Mouse (Mus musculus) embryonic facial prominence, embryonic 14.5 days (tissue): ENCODE results near the gene Hoxa6. TPM values are rescaled to one million over a fixed set of nuclear protein-coding genes. Genes with fewer than 3 reads are reported as not detected.

ENCODE experiments used
- ATAC-seq: fragments of 200-750 bp; cut with Nextera tagmentation; 2 replicates; pipeline ENCODE4 v1.8.0; 2017; ENCODE audit warnings: low read depth, moderate number of reproducible peaks, moderate TSS enrichment
- DNase-seq: peaks from one replicate; pipeline ENCODE4 v3.0.0-alpha.2; 2015; ENCODE audit warnings: low spot score
- H3K27ac ChIP-seq: fragments of 300-500 bp; sonication (generic); replicated peaks from 2 replicates; pipeline ENCODE4 v1.5.1; 2014; ENCODE audit warnings: low read depth, mild to moderate bottlenecking, low read length, moderate library complexity
- H3K27me3 ChIP-seq: fragments of 300-500 bp; sonication (generic); replicated peaks from 2 replicates; pipeline ENCODE4 v1.6.1; 2014; ENCODE audit warnings: low read length; ENCODE audit not compliant: control insufficient read depth, insufficient read depth
- H3K36me3 ChIP-seq: fragments of 300-500 bp; sonication (generic); 2 replicates; pipeline ENCODE4 v1.6.1; 2014; ENCODE audit warnings: low read length, mixed read lengths; ENCODE audit not compliant: control insufficient read depth, insufficient read depth
- H3K4me1 ChIP-seq: fragments of 300-500 bp; sonication (generic); 2 replicates; pipeline ENCODE4 v1.6.1; 2014; ENCODE audit warnings: antibody characterized with exemption, low read length; ENCODE audit not compliant: control insufficient read depth, insufficient read depth
- H3K4me2 ChIP-seq: fragments of 300-500 bp; sonication (generic); 2 replicates; pipeline ENCODE4 v1.6.1; 2014; ENCODE audit warnings: low read depth, mild to moderate bottlenecking, low read length, moderate library complexity, mixed read lengths
- H3K4me3 ChIP-seq: fragments of 300-500 bp; sonication (generic); 2 replicates; pipeline ENCODE4 v1.5.1; 2014; ENCODE audit warnings: low read depth, mild to moderate bottlenecking, low read length
- H3K9ac ChIP-seq: fragments of 300-500 bp; sonication (generic); 2 replicates; pipeline ENCODE4 v1.6.1; 2014; ENCODE audit warnings: low read depth, mild to moderate bottlenecking, low read length, moderate library complexity, mixed read lengths
- H3K9me3 ChIP-seq: fragments of 300-500 bp; sonication (generic); 2 replicates; pipeline ENCODE4 v1.6.1; 2016; ENCODE audit warnings: low read length; ENCODE audit not compliant: control insufficient read depth
- WGBS: fragments of 180-500 bp; shearing (Covaris S2); extraction: QIAGEN DNeasy Blood & Tissue Kit; methylation state at CpG from one replicate; pipeline ENCODE4 v1.1.7; 2014; 5-methylcytosine and 5-hydroxymethylcytosine counted together
- polyA plus RNA-seq: library from polyadenylated mRNA; unstranded; fragments of >200 nt; fragmentation: Nextera tagmentation; extraction: Ambion mirVana; gene quantifications from 2 replicates; pipeline ENCODE4 v1.2.1, GENCODE M21; 2014

Hoxa6 gene
- polyA plus RNA-seq, 1 experiment from 2014 or later = not detected

GRCm38 (mm10) chr6:52175864-52176263 is 32.7 kb downstream of the Hoxa6 start:
- peaks cover 98% of the 10 kb centered on the region for H3K27me3 ChIP-seq
- H3K9ac ChIP-seq = peak overlapping the region; percentile 57
- no peak for DNase-seq
- H3K9me3 ChIP-seq = no peaks in the 10 kb centered on the region
- ATAC-seq = 0 out of 2 replicates have a peak, but pooled peaks have one; percentile 14
- H3K4me1 ChIP-seq = no peaks in the 10 kb centered on the region
- peak overlapping the region; percentile 30 for H3K4me3 ChIP-seq
- H3K27ac ChIP-seq = no peak overlapping the region; the same call in 1 of the 2 replicates
- H3K36me3 ChIP-seq = no peaks in the 10 kb centered on the region
- WGBS = 0% methylated on average over 13 of the region's 35 CpGs
- H3K4me2 ChIP-seq = peak overlapping the region; percentile 36

- H3K27ac ChIP-seq = no peak overlapping the region; the same call in 1 of the 2 replicates
- H3K4me3 ChIP-seq = peak overlapping the region; percentile 30
- ATAC-seq = peak; percentile 20; the same call in 1 of the 2 replicates
- peak overlapping the region; percentile 36 for H3K4me2 ChIP-seq
- no peak for DNase-seq
- no peaks in the 10 kb centered on the region for H3K9me3 ChIP-seq
- H3K4me1 ChIP-seq = no peaks in the 10 kb centered on the region
- 2% methylated on average over 22 of the region's 41 CpGs for WGBS
- H3K9ac ChIP-seq = peak overlapping the region; percentile 57
- no peaks in the 10 kb centered on the region for H3K36me3 ChIP-seq
- H3K27me3 ChIP-seq = peaks cover 99% of the 10 kb centered on the region
These were observed 33.4 kb downstream of the Hoxa6 start for GRCm38 (mm10) chr6:52174968-52175751.

GRCm38 (mm10) chr6:52173648-52174047 is 34.9 kb downstream of the Hoxa6 start:
- peaks cover 94% of the 10 kb centered on the region for H3K27me3 ChIP-seq
- DNase-seq (no peak), ATAC-seq (no peak)
- H3K27ac ChIP-seq = no peak overlapping the region
- no peaks in the 10 kb centered on the region for H3K9me3 ChIP-seq
- H3K4me1 ChIP-seq = no peaks in the 10 kb centered on the region
- peak overlapping the region; percentile 50; the same call in 1 of the 2 replicates for H3K4me2 ChIP-seq
- H3K36me3 ChIP-seq = no peaks in the 10 kb centered on the region
- H3K4me3 ChIP-seq = no peak overlapping the region
- WGBS = 5% methylated on average over 4 of the region's 4 CpGs
- H3K9ac ChIP-seq = no peak overlapping the region

GRCm38 (mm10) chr6:52172501-52172900 is 36.0 kb downstream of the Hoxa6 start:
- no peak overlapping the region; the same call in 1 of the 2 replicates for H3K27ac ChIP-seq
- H3K9me3 ChIP-seq = no peaks in the 10 kb centered on the region
- no peaks in the 10 kb centered on the region for H3K4me1 ChIP-seq
- peaks cover 95% of the 10 kb centered on the region for H3K27me3 ChIP-seq
- WGBS = under 1% methylated on average over 34 of the region's 35 CpGs
- ATAC-seq (peak; percentile 63; the same call in 1 of the 2 replicates), DNase-seq (peak; percentile 72)
- H3K36me3 ChIP-seq = no peaks in the 10 kb centered on the region
- peak overlapping the region; percentile 28 for H3K4me3 ChIP-seq
- peak overlapping the region; percentile 49; the same call in 1 of the 2 replicates for H3K9ac ChIP-seq
- H3K4me2 ChIP-seq = peak overlapping the region; percentile 50

GRCm38 (mm10) chr6:52171938-52172337 is 36.6 kb downstream of the Hoxa6 start:
- Histone ChIP-seq H3K36me3 (no peaks in the 10 kb centered on the region), H3K9ac (peak overlapping the region; percentile 49; the same call in 1 of the 2 replicates), H3K9me3 (no peaks in the 10 kb centered on the region), H3K4me2 (peak overlapping the region; percentile 50), H3K27ac (no peak overlapping the region; the same call in 1 of the 2 replicates), H3K4me3 (peak overlapping the region; percentile 28), H3K27me3 (peaks cover 95% of the 10 kb centered on the region), H3K4me1 (no peaks in the 10 kb centered on the region)
- WGBS = 7% methylated on average over 3 of the region's 7 CpGs
- DNase-seq = no peak
- ATAC-seq = no peak

- DNase-seq (no peak), ATAC-seq (no peak)
- Histone ChIP-seq H3K36me3 (no peaks in the 10 kb centered on the region), H3K27ac (no peak overlapping the region), H3K27me3 (peaks cover 95% of the 10 kb centered on the region), H3K9me3 (no peaks in the 10 kb centered on the region), H3K4me3 (no peak overlapping the region), H3K4me2 (peak overlapping the region; percentile 99; the same call in 1 of the 2 replicates), H3K4me1 (no peaks in the 10 kb centered on the region), H3K9ac (no peak overlapping the region)
- WGBS = 8% methylated on average over 4 of the region's 4 CpGs
These were observed 37.2 kb downstream of the Hoxa6 start for GRCm38 (mm10) chr6:52171331-52171730.

DNA sequence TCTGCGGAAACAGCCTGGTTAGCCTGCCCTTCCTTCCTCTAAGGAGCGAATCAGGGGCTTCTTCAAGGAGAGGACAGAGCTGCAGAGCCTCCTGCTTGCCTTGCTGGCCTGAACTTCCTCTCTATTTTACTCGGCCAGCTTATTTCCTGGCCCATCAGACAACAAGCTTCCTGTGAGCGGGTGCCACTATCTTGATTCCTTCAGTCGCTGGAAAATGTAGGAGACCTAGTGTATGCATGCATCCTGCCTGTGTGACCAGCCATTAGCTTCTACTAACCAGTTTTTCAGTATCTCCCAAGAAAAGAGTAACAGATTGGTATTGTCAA is 37.7 kb downstream of the Hoxa6 start:
- peak overlapping the region; percentile 33; the same call in 1 of the 2 replicates for H3K27ac ChIP-seq
- no peak overlapping the region for H3K4me3 ChIP-seq
- no peak for ATAC-seq
- DNase-seq = no peak
- 0 out of 2 replicates have a peak overlapping the region, but pooled peaks have one; percentile 26 for H3K9ac ChIP-seq
- H3K36me3 ChIP-seq = no peaks in the 10 kb centered on the region
- H3K9me3 ChIP-seq = no peaks in the 10 kb centered on the region
- H3K4me1 ChIP-seq = no peaks in the 10 kb centered on the region
- H3K27me3 ChIP-seq = peaks cover 95% of the 10 kb centered on the region
- peak overlapping the region; percentile 99; the same call in 1 of the 2 replicates for H3K4me2 ChIP-seq
- 13% methylated on average over 5 of the region's 5 CpGs for WGBS

DNA sequence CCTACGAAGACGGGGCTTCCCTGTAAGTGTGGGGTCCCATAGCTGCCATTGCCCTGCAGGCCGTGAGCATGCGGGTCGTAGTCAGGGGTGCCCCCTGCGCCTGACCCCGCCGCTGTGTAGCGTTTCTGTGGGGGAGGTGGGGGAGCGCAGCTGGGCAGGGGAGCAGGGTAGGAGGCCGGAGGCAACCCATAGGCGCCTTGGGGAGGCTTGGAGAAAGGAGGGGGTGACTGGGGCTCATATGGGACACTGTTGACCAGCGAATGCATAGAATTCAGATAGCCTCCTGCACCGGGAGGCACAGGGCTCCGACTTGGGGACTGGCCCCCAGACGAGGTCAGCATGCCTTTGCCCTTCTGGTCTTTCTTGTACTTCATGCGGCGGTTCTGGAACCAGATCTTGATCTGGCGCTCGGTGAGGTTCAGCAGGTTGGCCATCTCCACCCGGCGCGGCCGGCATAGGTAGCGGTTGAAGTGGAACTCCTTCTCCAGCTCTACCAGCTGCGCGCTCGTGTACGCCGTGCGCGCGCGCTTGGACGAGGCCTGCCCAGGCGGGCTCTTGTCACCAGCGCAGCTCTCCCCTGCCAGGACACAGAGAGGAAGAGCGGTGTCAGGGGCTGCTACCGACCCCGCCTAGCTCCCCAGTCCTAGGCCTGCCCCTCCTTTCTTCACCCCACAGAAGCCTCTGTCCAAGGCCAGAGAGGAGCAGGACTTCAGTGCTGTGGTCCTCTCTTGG is 38.2 kb downstream of the Hoxa6 start:
- no peaks in the 10 kb centered on the region for H3K9me3 ChIP-seq
- H3K36me3 ChIP-seq = no peaks in the 10 kb centered on the region
- H3K4me3 ChIP-seq = peak overlapping the region; percentile 17; the same call in 1 of the 2 replicates
- H3K27me3 ChIP-seq = peaks cover 95% of the 10 kb centered on the region
- H3K4me2 ChIP-seq = peak overlapping the region; percentile 99; the same call in 1 of the 2 replicates
- DNase-seq (no peak), ATAC-seq (no peak)
- 4% methylated on average over 33 of the region's 40 CpGs for WGBS
- no peaks in the 10 kb centered on the region for H3K4me1 ChIP-seq
- H3K27ac ChIP-seq = peak overlapping the region; percentile 33; the same call in 1 of the 2 replicates
- peak overlapping the region; percentile 40; the same call in 1 of the 2 replicates for H3K9ac ChIP-seq
